Mouse (Mus musculus) cerebellum, adult 11-12 months (tissue): ENCODE results near the gene Ugt1a9.

Experiments
- DNase-seq: peaks from one replicate; pipeline ENCODE4 v3.0.0; 2022

Ugt1a9 gene

DNA sequence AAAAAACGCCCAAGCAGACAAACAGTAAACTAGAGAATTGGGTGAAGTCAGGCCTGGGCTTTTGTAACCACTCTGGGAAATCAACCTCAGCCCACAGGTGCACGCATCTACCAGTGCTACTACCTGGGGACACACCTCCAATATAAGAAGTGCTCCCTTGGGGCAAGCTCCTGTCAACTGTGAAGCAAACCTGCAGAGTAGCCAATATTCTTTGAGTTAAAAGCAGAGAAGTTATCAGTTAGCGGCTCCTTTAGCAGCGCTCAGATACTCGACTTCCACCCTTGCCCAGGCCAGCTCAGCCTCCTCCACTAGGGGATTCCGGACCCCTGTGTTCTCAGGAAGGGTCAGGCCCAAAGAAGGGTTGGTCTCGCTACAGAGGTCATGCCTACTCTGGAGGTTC is 191.1 kb downstream of the Ugt1a9 start:
- DNase-seq: no peak

DNA sequence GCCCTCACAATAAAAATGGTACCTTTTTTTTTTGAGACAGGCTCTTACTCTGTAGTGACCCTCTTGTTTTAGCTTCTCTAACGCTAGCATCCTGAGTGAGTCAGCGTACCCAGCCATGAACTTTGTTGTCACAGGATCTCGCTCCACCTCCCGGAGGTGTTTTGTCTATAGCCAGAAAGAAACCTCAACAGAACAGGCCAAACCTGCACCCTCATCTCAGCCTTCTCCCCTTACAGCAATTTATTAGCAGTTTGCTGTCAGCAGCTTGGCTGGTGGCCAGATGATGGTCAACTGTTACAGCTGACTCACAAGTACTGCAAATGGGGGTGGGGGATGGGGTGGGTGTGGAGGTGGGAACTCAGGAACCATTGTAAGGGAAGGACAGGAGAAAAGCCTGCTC is 191.7 kb downstream of the Ugt1a9 start:
- DNase-seq: no peak

DNA sequence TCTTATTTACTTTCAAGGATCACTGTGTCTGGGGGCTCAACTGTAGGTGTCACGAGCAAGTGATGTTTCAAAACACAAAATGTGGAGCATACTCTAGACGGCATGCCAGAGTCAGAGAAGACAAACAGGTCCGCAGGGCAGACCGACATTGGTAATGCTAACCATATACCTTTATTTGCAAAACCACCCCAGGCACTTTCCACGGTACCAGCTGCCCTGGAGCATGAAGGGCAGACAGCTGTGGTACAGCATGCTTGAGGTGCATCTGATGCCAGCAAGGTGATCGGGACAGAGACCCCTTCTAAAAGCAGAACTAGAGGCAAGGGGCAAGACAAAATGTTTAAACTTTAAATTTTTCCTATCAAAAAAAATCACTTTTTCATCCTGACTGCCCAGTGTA is 192.4 kb downstream of the Ugt1a9 start:
- no peak for DNase-seq

DNA sequence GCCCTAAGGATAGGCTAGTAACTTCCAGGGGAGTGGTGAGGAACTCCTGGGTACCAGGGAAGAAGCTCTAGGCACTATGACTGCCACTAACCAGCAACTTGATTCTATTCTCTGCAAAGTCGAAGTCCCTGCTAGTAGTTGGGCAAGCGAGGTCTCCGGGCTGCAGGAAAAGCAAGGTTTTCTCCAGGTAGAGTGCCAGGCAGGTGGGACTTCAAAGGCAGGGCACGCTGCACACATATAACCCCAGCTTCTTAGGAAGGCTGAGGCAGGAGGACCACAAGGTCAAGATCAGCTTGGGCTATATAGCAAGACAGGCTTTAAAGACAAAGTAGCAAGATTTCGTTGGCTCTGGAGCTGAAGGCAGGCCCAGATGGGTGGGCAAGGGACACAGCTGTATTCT is 193.2 kb downstream of the Ugt1a9 start:
- DNase-seq: no peak

DNA sequence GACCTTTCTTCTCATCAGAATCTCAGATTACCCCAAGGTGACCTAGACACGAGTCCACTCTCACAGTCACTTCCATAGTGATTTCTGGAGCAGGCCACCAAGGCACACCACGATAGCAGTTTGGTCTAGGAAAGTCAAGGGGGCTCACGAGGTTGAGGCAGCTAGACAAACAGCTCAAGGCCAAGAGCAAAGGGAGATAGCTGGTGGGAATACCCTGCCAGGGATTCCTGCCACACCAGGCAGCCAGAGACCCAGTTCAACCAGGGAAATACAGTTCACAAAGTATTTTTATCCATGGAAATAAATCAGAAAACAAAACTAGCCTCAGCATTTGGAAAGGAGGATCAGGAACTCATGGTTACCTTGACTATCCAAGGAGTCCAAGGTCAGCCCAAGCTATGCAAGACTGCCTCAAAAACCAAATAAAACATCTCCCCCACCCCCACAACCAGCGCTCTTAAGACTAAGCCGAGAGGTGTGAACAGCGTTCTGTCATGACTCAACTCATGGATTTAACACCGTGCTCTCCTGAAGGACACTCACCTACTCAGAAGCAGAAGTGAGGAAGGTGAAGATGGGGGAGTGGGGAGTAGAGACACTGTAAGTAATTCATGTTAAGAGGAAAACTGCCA is 193.8 kb downstream of the Ugt1a9 start:
- DNase-seq: no peak

DNA sequence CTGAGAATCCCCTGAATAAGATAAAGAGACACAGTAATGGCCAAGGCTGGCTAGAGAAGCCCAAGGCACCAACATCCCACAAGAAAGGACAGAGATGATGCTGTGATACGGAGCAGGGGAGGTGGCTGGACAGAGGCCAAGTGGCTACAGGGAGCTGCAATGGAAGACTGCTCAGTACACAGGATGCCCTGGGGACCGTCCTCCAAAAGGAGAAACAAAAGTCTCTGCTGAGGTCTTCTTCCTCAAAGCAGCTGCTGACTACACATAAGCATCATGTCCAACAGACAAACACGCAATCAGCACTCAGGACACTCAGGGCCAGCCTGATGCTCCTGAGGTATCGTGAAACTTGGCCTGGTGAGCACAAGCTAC is 194.3 kb downstream of the Ugt1a9 start:
- DNase-seq: no peak

DNA sequence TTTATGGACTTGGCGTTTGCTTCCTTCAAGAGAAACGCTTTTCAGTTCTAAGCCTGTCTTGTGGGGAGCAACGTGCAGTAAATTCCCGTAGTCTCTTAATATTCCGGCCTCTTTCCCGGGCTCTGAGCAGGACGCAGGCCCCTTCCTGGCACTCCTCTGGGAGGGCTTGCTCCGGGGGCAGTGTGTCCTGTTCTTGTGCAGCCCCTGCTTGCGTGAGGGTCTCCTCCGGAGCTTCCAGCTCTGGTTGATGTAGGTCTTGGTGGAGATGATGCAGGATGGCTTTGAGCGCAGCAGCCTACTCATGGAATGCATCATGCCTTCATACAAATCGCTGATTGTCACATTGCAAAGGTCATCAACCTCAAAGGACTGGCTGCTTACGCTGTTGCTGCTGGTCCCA is 195.5 kb downstream of the Ugt1a9 start:
- no peak for DNase-seq

DNA sequence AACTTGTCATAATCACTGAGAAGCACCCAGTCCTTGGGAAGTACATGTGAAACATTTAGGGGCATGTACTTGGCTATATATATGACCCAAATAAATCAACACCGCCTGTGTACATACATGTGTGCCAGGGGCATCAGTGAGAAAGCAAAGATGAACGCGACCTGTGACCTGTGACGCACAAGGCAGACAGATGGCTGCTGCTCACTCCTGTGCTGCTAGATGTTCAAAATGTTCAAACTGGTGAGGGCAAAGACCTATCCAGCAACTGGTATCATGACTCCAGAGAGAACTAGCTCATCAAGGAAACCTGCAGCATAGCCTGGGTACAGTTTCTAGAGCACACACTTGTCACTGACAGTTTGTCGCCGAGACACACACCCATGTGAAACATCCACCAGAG is 196.9 kb downstream of the Ugt1a9 start:
- peak; percentile 13 for DNase-seq

DNA sequence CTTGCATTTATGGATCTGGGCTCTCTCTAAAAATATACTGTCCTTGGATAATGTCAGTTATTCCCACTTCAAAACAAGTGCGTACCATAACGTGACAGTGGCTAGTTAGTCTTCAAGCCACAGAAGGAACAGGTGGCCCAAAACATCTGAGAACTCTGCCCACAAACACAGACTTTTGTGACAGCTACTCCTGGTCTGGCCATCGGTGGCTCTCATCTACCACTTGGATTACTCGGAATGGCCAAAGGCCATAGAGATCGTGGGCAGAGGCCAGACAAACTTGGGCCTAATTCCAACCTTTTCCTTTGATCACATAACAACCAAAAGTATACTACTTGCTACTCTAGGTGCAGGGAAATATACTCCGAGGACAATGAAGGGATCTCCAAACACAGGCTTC is 197.5 kb downstream of the Ugt1a9 start:
- DNase-seq: peak; percentile 14
